Mouse (Mus musculus): Measurements from ENCODE around the gene Asb15. TPM values are rescaled to one million over a fixed set of nuclear protein-coding genes. Genes with fewer than 3 reads are reported as not detected.

Asb15 gene
- polyA plus RNA-seq, 1 experiment from 2014 or later, result 0.03 TPM

DNA sequence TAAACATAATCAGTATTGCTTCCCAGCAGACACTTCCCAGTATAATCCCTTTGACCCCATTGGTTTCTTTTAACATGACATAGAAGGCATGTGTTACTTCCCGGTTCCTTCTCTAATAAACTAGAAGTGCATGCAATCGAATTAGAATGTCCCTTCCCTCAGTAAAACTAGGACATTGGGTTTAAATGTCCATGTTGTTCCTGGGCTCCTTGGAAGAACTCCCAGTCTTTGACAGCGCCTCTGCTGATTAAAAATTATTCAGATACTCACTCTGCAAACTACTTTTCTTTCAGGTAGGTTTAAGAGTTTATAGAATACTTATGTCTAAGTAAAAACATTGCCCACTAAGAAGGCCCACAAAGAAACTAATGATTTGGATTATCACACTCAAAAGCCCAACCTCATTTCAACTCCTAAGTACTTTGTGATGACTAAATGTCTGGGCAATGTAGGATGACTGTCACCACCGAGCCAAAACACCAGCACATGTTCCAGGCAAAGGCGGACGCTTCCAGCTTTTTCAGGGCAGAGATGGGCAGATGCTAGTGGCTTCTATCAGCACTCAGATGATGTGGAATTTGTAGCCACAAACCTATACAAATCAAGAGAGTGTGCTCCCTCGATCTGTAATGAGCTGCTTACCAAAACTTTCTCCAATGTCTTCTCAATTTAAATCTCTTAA is 84.3 kb downstream of the Asb15 start:
- peaks cover 18% of the 10 kb centered on the region for H3K36me3 ChIP-seq
- no peak overlapping the region for H3K4me3 ChIP-seq
- no peak overlapping the region for H3K4me2 ChIP-seq
- H3K9ac ChIP-seq, result no peak overlapping the region
- 96% methylated on average over 7 of the region's 7 CpGs for WGBS
- no peak overlapping the region for H3K27ac ChIP-seq (replicated peaks)
- ATAC-seq (ENCODE audit: low FRiP score, low read depth), result no peak
- no peaks in the 10 kb centered on the region for H3K27me3 ChIP-seq
- no peaks in the 10 kb centered on the region for H3K4me1 ChIP-seq (replicated peaks)
- H3K9me3 ChIP-seq, result no peaks in the 10 kb centered on the region

DNA sequence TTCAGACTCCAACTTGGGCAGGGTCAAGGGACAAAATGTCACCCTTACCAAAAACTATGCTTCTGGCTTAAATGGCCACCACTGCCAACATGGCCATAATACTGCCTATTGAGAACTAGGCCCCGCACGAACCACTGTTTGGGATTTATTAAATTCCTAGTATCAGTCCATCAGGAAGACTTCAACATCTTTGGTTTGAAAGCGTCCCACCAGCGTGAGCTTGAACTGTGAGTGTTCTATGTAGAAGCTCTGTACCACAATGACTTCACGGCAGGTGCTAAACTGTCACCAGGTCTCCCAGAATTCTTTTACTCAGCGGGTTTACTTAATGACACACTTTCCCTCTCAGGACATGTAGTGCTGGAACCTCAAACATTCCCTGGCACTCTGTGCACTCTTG is 85.4 kb downstream of the Asb15 start:
- Histone ChIP-seq H3K4me2 (no peak overlapping the region), H3K4me3 (no peak overlapping the region), H3K9me3 (no peaks in the 10 kb centered on the region), H3K27me3 (no peaks in the 10 kb centered on the region), H3K36me3 (peaks cover 28% of the 10 kb centered on the region), H3K27ac (replicated peaks) (no peak overlapping the region), H3K4me1 (replicated peaks) (no peaks in the 10 kb centered on the region), H3K9ac (no peak overlapping the region)
- 96% methylated on average over 6 of the region's 6 CpGs for WGBS
- no peak for ATAC-seq (ENCODE audit: low FRiP score, low read depth)

DNA sequence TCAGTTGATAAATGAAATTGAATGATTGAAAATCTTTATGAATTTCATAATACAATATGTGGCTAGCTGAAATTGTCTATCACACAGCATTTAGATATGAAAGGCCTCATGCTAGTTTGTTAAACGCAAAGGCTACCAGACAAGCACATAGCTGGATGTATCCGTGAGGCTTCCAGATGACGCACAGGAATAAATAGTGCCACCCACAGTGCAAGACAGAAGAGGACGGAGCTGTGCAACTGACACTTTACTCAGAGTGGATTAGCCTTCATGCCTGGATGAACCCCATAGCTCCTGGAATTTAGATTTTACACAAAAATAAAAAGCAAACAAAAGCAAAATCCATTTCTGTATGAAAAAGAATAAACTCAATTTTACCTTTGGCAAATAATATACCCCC is 86.0 kb downstream of the Asb15 start:
- no peak for ATAC-seq (ENCODE audit: low FRiP score, low read depth)
- Histone ChIP-seq H3K4me3 (no peak overlapping the region), H3K4me2 (no peak overlapping the region), H3K27ac (replicated peaks) (no peak overlapping the region), H3K9me3 (no peaks in the 10 kb centered on the region), H3K36me3 (peaks cover 28% of the 10 kb centered on the region), H3K27me3 (no peaks in the 10 kb centered on the region), H3K9ac (no peak overlapping the region), H3K4me1 (replicated peaks) (no peaks in the 10 kb centered on the region)
- 65% methylated on average over 4 of the region's 4 CpGs for WGBS

DNA sequence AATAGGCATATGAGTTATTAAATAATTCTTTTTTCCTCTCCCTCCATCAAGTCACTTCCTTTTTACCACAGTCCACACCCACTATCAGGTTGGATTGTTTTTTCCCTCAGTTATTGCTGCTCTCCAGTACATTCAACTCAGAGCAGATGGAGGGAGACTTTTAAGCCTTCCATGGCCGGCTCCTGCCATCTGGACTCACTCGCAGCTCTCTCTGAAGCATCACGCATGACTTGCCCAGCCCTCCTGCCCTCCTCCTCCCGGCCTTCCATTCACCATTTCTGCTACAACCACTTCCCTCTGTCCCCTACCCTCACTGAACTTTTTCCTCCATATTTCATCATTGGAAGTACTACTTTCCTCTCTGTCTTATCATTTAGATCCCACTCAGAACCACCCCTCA is 88.8 kb downstream of the Asb15 start:
- H3K36me3 ChIP-seq, result peaks cover 28% of the 10 kb centered on the region
- H3K4me2 ChIP-seq, result no peak overlapping the region
- no peaks in the 10 kb centered on the region for H3K4me1 ChIP-seq (replicated peaks)
- H3K27me3 ChIP-seq, result no peaks in the 10 kb centered on the region
- 58% methylated on average over 4 of the region's 4 CpGs for WGBS
- ATAC-seq (ENCODE audit: low FRiP score, low read depth), result peak; percentile 42; the same call in 1 of the 2 replicates
- H3K9ac ChIP-seq, result no peak overlapping the region
- H3K4me3 ChIP-seq, result no peak overlapping the region
- H3K9me3 ChIP-seq, result no peaks in the 10 kb centered on the region
- H3K27ac ChIP-seq (replicated peaks), result no peak overlapping the region

DNA sequence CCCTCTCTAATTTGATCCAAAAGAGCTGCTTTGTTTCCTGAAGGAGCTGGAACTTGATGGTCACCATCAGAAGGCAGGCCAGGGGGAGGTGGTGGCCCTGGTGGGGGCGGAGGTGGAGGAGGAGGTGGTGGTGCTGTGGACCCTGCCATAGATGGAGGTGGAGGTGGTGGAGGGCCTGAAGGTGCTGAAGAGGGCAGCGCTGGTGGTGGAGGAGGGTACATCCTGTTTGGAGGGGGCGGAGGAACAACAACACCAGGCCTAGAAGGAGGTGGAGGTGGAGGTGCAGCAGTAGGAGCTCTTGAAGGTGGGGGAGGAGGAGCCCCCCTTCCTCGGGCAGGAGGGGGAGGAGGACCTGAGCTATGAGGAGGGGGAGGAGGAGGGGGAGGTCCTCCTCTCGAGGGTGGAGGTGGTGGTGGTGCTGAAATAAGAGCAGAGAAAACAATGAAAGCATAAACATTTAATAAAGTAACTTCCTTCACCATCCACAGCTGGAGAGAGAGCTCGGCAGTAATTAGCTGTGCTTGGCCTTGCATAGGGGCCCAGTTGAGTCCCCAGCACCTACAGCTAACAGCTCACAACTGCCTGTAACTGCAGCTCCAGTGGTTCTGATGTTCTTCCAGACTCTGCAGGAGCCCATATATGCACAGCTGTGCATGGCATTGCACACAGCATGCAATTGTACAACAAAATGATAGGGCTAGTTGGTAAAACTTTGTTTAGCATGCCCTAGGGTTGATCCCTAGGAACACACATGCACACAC is 91.5 kb downstream of the Asb15 start:
- H3K4me2 ChIP-seq, result no peak overlapping the region
- ATAC-seq (ENCODE audit: low FRiP score, low read depth), result peak; percentile 34; the same call in 1 of the 2 replicates
- no peak overlapping the region for H3K9ac ChIP-seq
- 68% methylated on average over 6 of the region's 6 CpGs for WGBS
- H3K27me3 ChIP-seq, result no peaks in the 10 kb centered on the region
- peaks cover 29% of the 10 kb centered on the region for H3K36me3 ChIP-seq
- H3K27ac ChIP-seq (replicated peaks), result no peak overlapping the region
- H3K9me3 ChIP-seq, result no peaks in the 10 kb centered on the region
- no peaks in the 10 kb centered on the region for H3K4me1 ChIP-seq (replicated peaks)
- no peak overlapping the region for H3K4me3 ChIP-seq

DNA sequence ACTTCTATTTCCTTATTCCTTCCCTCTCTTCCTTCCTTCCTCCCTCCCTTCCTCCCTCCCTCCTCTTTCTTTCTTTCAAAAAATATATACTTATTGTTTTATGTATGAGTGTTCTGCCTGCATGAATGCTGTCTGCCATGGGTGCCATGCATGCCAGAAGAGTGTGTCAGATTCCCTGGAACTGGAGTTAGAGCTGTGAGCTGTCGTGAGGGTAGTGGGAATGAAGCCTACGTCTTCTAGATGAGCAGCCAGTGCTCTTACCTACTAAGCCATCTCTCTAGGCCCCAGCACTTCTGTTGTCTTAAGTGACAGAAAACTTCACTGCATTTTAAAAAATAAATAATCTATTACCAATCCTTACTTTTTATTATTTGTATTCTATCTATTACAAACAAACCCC is 93.0 kb downstream of the Asb15 start:
- Histone ChIP-seq H3K4me3 (no peak overlapping the region), H3K36me3 (peaks cover 22% of the 10 kb centered on the region), H3K9me3 (no peaks in the 10 kb centered on the region), H3K4me1 (replicated peaks) (no peaks in the 10 kb centered on the region), H3K27me3 (no peaks in the 10 kb centered on the region), H3K9ac (no peak overlapping the region), H3K4me2 (no peak overlapping the region), H3K27ac (replicated peaks) (no peak overlapping the region)
- 82% methylated on average over 2 of the region's 2 CpGs for WGBS
- ATAC-seq (ENCODE audit: low FRiP score, low read depth), result no peak

DNA sequence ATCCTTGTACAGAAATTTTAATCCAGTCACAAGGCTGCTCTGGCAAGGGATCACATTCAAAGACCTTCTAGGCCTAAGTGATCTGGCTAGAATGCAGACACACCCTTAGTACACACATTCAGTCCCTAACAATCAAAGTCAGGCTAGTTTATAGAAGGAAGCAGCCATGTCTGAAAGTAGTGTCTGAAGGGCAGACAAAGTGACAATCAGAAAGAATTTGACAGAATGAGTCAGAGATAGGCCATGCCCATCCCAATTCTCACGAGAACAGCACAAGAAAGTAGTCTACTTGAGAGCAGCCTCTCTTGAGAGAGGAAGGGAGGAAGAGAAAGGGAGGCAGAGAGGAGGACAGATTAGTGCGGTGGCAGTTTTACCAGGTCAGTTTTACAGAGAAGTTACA is 94.2 kb downstream of the Asb15 start:
- WGBS, result 86% methylated on average over 2 of the region's 2 CpGs
- no peak overlapping the region for H3K4me2 ChIP-seq
- no peak overlapping the region for H3K4me3 ChIP-seq
- peaks cover 16% of the 10 kb centered on the region for H3K36me3 ChIP-seq
- H3K9ac ChIP-seq, result no peak overlapping the region
- H3K4me1 ChIP-seq (replicated peaks), result no peaks in the 10 kb centered on the region
- no peaks in the 10 kb centered on the region for H3K9me3 ChIP-seq
- H3K27ac ChIP-seq (replicated peaks), result no peak overlapping the region
- no peaks in the 10 kb centered on the region for H3K27me3 ChIP-seq
- ATAC-seq (ENCODE audit: low FRiP score, low read depth), result no peak

Other genes starting within 250 kb of the Asb15 start
- 1.9 and 3.1 TPM in 2 replicates for gene Iqub, start 13.1 kb upstream of the Asb15 start, polyA plus RNA-seq (2015; fragmentation: Nextera tagmentation; extraction: Ambion mirVana)
- gene Ndufa5, start 131 bp upstream of the Asb15 start, polyA plus RNA-seq (2015; fragmentation: Nextera tagmentation; extraction: Ambion mirVana), result 401 and 475 TPM in 2 replicates
- not detected in 2 replicates for gene Lmod2, start 69.6 kb downstream of the Asb15 start, polyA plus RNA-seq (2015; fragmentation: Nextera tagmentation; extraction: Ambion mirVana)
- gene Wasl, start 136.9 kb downstream of the Asb15 start, polyA plus RNA-seq (2015; fragmentation: Nextera tagmentation; extraction: Ambion mirVana), result 61.8 and 67.1 TPM in 2 replicates
- not detected in 2 replicates for gene Hyal6, start 205.1 kb downstream of the Asb15 start, polyA plus RNA-seq (2015; fragmentation: Nextera tagmentation; extraction: Ambion mirVana)
- gene Hyal4, start 220.2 kb downstream of the Asb15 start, polyA plus RNA-seq (2015; fragmentation: Nextera tagmentation; extraction: Ambion mirVana), result not detected in 2 replicates

Measured in hindbrain, embryonic 15.5 days (tissue).